Mouse (Mus musculus): ENCODE measurements around the gene Gm49384. TPM values are rescaled to one million over a fixed set of nuclear protein-coding genes. Genes with fewer than 3 reads are reported as not detected.

Gene Gm49384
- polyA plus RNA-seq, 1 experiment from 2014 or later: 16.5 TPM

GRCm38 (mm10) chr12:69229251-69229650, 25.2 kb upstream of the Gm49384 start:
- no peaks in the 10 kb centered on the region for H3K9me3 ChIP-seq (ENCODE audit: control insufficient read depth, low read length)
- no peaks in the 10 kb centered on the region for H3K27me3 ChIP-seq (replicated peaks; ENCODE audit: control insufficient read depth, insufficient read depth, low read length)
- no peak overlapping the region for H3K9ac ChIP-seq (replicated peaks; ENCODE audit: low read depth, low read length)
- H3K36me3 ChIP-seq (ENCODE audit: control insufficient read depth, insufficient read depth): no peaks in the 10 kb centered on the region
- ATAC-seq: no peak
- no peak overlapping the region for H3K27ac ChIP-seq (ENCODE audit: low read length)
- H3K4me2 ChIP-seq (ENCODE audit: low read length): no peak overlapping the region
- WGBS: 59% methylated on average over 2 of the region's 2 CpGs
- H3K4me1 ChIP-seq (replicated peaks; ENCODE audit: control insufficient read depth, insufficient read depth, low read length): no peaks in the 10 kb centered on the region
- no peak overlapping the region for H3K4me3 ChIP-seq (replicated peaks; ENCODE audit: low read length)

- H3K9ac ChIP-seq (replicated peaks; ENCODE audit: low read depth, low read length): peak within 1 kb of the TSS; percentile 53; the same call in 1 of the 2 replicates
- ATAC-seq: peak; percentile 97
- peak within 1 kb of the TSS; percentile 52 for H3K4me2 ChIP-seq (ENCODE audit: low read length)
- H3K9me3 ChIP-seq (ENCODE audit: control insufficient read depth, low read length): no peaks in the 10 kb centered on the region
- WGBS: under 1% methylated on average over 37 of the region's 37 CpGs
- H3K4me1 ChIP-seq (replicated peaks; ENCODE audit: control insufficient read depth, insufficient read depth, low read length): no peaks in the 10 kb centered on the region
- H3K27ac ChIP-seq (ENCODE audit: low read length): no peak within 1 kb of the TSS
- no peaks in the 10 kb centered on the region for H3K36me3 ChIP-seq (ENCODE audit: control insufficient read depth, insufficient read depth)
- H3K27me3 ChIP-seq (replicated peaks; ENCODE audit: control insufficient read depth, insufficient read depth, low read length): no peaks in the 10 kb centered on the region
- peak within 1 kb of the TSS; percentile 58 for H3K4me3 ChIP-seq (replicated peaks; ENCODE audit: low read length)
These were observed 23.9 kb upstream of the Gm49384 start, which contains the start of gene Pole2 for GRCm38 (mm10) chr12:69227776-69228466. TSS of gene Pole2 (minus strand) at chr12:69228195.

- Histone ChIP-seq H3K27me3 (replicated peaks; ENCODE audit: control insufficient read depth, insufficient read depth, low read length) (no peaks in the 10 kb centered on the region), H3K4me3 (replicated peaks; ENCODE audit: low read length) (no peak overlapping the region), H3K36me3 (ENCODE audit: control insufficient read depth, insufficient read depth) (no peaks in the 10 kb centered on the region), H3K9me3 (ENCODE audit: control insufficient read depth, low read length) (no peaks in the 10 kb centered on the region), H3K9ac (replicated peaks; ENCODE audit: low read depth, low read length) (no peak overlapping the region), H3K4me2 (ENCODE audit: low read length) (no peak overlapping the region), H3K4me1 (replicated peaks; ENCODE audit: control insufficient read depth, insufficient read depth, low read length) (peaks cover 1% of the 10 kb centered on the region), H3K27ac (ENCODE audit: low read length) (no peak overlapping the region)
- 92% methylated on average over 19 of the region's 19 CpGs for WGBS
- ATAC-seq: no peak
These were observed 16.7 kb upstream of the Gm49384 start for GRCm38 (mm10) chr12:69220613-69221277.

GRCm38 (mm10) chr12:69216587-69216986, 12.5 kb upstream of the Gm49384 start:
- H3K36me3 ChIP-seq (ENCODE audit: control insufficient read depth, insufficient read depth): no peaks in the 10 kb centered on the region
- no peak overlapping the region for H3K4me2 ChIP-seq (ENCODE audit: low read length)
- H3K4me1 ChIP-seq (replicated peaks; ENCODE audit: control insufficient read depth, insufficient read depth, low read length): peaks cover 7% of the 10 kb centered on the region
- no peak overlapping the region for H3K9ac ChIP-seq (replicated peaks; ENCODE audit: low read depth, low read length)
- no peaks in the 10 kb centered on the region for H3K27me3 ChIP-seq (replicated peaks; ENCODE audit: control insufficient read depth, insufficient read depth, low read length)
- no peak overlapping the region for H3K27ac ChIP-seq (ENCODE audit: low read length)
- H3K9me3 ChIP-seq (ENCODE audit: control insufficient read depth, low read length): no peaks in the 10 kb centered on the region
- whole genome bisulfite sequencing: 91% methylated on average over 7 of the region's 7 CpGs
- no peak for ATAC-seq
- H3K4me3 ChIP-seq (replicated peaks; ENCODE audit: low read length): no peak overlapping the region

- no peak overlapping the region for H3K4me3 ChIP-seq (replicated peaks; ENCODE audit: low read length)
- no peak overlapping the region for H3K9ac ChIP-seq (replicated peaks; ENCODE audit: low read depth, low read length)
- no peaks in the 10 kb centered on the region for H3K36me3 ChIP-seq (ENCODE audit: control insufficient read depth, insufficient read depth)
- peak; percentile 60 for ATAC-seq
- H3K4me2 ChIP-seq (ENCODE audit: low read length): no peak overlapping the region
- H3K27me3 ChIP-seq (replicated peaks; ENCODE audit: control insufficient read depth, insufficient read depth, low read length): no peaks in the 10 kb centered on the region
- H3K27ac ChIP-seq (ENCODE audit: low read length): no peak overlapping the region
- no peaks in the 10 kb centered on the region for H3K9me3 ChIP-seq (ENCODE audit: control insufficient read depth, low read length)
- peaks cover 7% of the 10 kb centered on the region for H3K4me1 ChIP-seq (replicated peaks; ENCODE audit: control insufficient read depth, insufficient read depth, low read length)
- WGBS: 61% methylated on average over 3 of the region's 3 CpGs
These were observed 11.1 kb upstream of the Gm49384 start for GRCm38 (mm10) chr12:69215000-69215785.

GRCm38 (mm10) chr12:69214393-69214792, 10.3 kb upstream of the Gm49384 start:
- ATAC-seq: no peak; the same call in 1 of the 2 replicates
- H3K27ac ChIP-seq (ENCODE audit: low read length): no peak overlapping the region

GRCm38 (mm10) chr12:69213186-69213777, 9.2 kb upstream of the Gm49384 start:
- no peak for ATAC-seq
- no peaks in the 10 kb centered on the region for H3K9me3 ChIP-seq (ENCODE audit: control insufficient read depth, low read length)
- no peak overlapping the region for H3K9ac ChIP-seq (replicated peaks; ENCODE audit: low read depth, low read length)
- no peak overlapping the region for H3K4me3 ChIP-seq (replicated peaks; ENCODE audit: low read length)
- no peaks in the 10 kb centered on the region for H3K27me3 ChIP-seq (replicated peaks; ENCODE audit: control insufficient read depth, insufficient read depth, low read length)
- no peaks in the 10 kb centered on the region for H3K36me3 ChIP-seq (ENCODE audit: control insufficient read depth, insufficient read depth)
- peaks cover 7% of the 10 kb centered on the region for H3K4me1 ChIP-seq (replicated peaks; ENCODE audit: control insufficient read depth, insufficient read depth, low read length)
- 97% methylated on average over 13 of the region's 13 CpGs for WGBS
- no peak overlapping the region for H3K27ac ChIP-seq (ENCODE audit: low read length)
- H3K4me2 ChIP-seq (ENCODE audit: low read length): no peak overlapping the region

More at GRCm38 (mm10) chr12:69214393-69214792, 10.3 kb upstream of the Gm49384 start:
- H3K9me3 ChIP-seq (ENCODE audit: control insufficient read depth, low read length): no peaks in the 10 kb centered on the region
- no peaks in the 10 kb centered on the region for H3K36me3 ChIP-seq (ENCODE audit: control insufficient read depth, insufficient read depth)
- H3K4me1 ChIP-seq (replicated peaks; ENCODE audit: control insufficient read depth, insufficient read depth, low read length): peaks cover 7% of the 10 kb centered on the region
- 94% methylated on average over 7 of the region's 7 CpGs for WGBS
- no peak overlapping the region for H3K9ac ChIP-seq (replicated peaks; ENCODE audit: low read depth, low read length)
- H3K27me3 ChIP-seq (replicated peaks; ENCODE audit: control insufficient read depth, insufficient read depth, low read length): no peaks in the 10 kb centered on the region
- no peak overlapping the region for H3K4me3 ChIP-seq (replicated peaks; ENCODE audit: low read length)
- no peak overlapping the region for H3K4me2 ChIP-seq (ENCODE audit: low read length)

- no peaks in the 10 kb centered on the region for H3K36me3 ChIP-seq (ENCODE audit: control insufficient read depth, insufficient read depth)
- no peaks in the 10 kb centered on the region for H3K27me3 ChIP-seq (replicated peaks; ENCODE audit: control insufficient read depth, insufficient read depth, low read length)
- H3K27ac ChIP-seq (ENCODE audit: low read length): no peak overlapping the region
- no peak overlapping the region for H3K9ac ChIP-seq (replicated peaks; ENCODE audit: low read depth, low read length)
- WGBS: 82% methylated on average over 5 of the region's 5 CpGs
- no peaks in the 10 kb centered on the region for H3K9me3 ChIP-seq (ENCODE audit: control insufficient read depth, low read length)
- no peak for ATAC-seq
- no peak overlapping the region for H3K4me3 ChIP-seq (replicated peaks; ENCODE audit: low read length)
- H3K4me2 ChIP-seq (ENCODE audit: low read length): no peak overlapping the region
- H3K4me1 ChIP-seq (replicated peaks; ENCODE audit: control insufficient read depth, insufficient read depth, low read length): peaks cover 7% of the 10 kb centered on the region
These were observed 7.0 kb upstream of the Gm49384 start for GRCm38 (mm10) chr12:69211057-69211456.

Data from forebrain, embryonic 16.5 days (tissue).